Mouse (Mus musculus): Measurements from ENCODE around the gene Fabp2. TPM values are rescaled to one million over a fixed set of nuclear protein-coding genes. Genes with fewer than 3 reads are reported as not detected.
A peak's percentile ranks its signal among the peaks of the same experiment; 100 is the strongest.
"Not testable (repeated sequence)": the region's sequence is repeated elsewhere in the genome, so short reads cannot be mapped to it uniquely, and the experiment has no call there.

Gene Fabp2
- polyA plus RNA-seq, 1 experiment = 0.18 TPM

GRCm38 (mm10) chr3:122924009-122924914 is 29.4 kb downstream of the Fabp2 start, which contains the start of gene 1810037I17Rik:
Gene 1810037I17Rik (plus strand): TSS chr3:122924203.
- DNase-seq = peak; percentile 96
- WGBS = under 1% methylated on average over 68 of the region's 68 CpGs
- Histone ChIP-seq H3K27ac (ENCODE audit: control insufficient read depth, insufficient read depth, low read length) (peak within 1 kb of the TSS; percentile 71; the same call in 1 of the 2 replicates), H3K27me3 (ENCODE audit: control insufficient read depth, insufficient read depth, low read length) (no peaks in the 10 kb centered on the region), H3K36me3 (ENCODE audit: control insufficient read depth, insufficient read depth, low read length) (no peaks in the 10 kb centered on the region), H3K4me3 (ENCODE audit: control insufficient read depth, insufficient read depth, low read length) (peak within 1 kb of the TSS; percentile 78), H3K4me1 (replicated peaks; ENCODE audit: control insufficient read depth, insufficient read depth, low read length) (no peaks in the 10 kb centered on the region)
- TF ChIP-seq CTCF (IDR thresholded peaks at IDR 0.05; ENCODE audit: borderline replicate concordance, control insufficient read depth, extremely low read depth, insufficient read depth, low read length, poor library complexity) (peak; percentile 43; the same call in 1 of the 2 replicates), POLR2A (IDR thresholded peaks at IDR 0.05; ENCODE audit: control insufficient read depth, extremely low read depth, insufficient read depth, low read length, poor library complexity) (0 out of 2 replicates have a peak, but pooled peaks have one; percentile 33)

GRCm38 (mm10) chr3:122929723-122930122 is 34.9 kb downstream of the Fabp2 start:
- no peak overlapping the region for H3K4me3 ChIP-seq (ENCODE audit: control insufficient read depth, insufficient read depth, low read length)
- WGBS = 96% methylated on average over 6 of the region's 6 CpGs
- H3K27me3 ChIP-seq (ENCODE audit: control insufficient read depth, insufficient read depth, low read length) = no peaks in the 10 kb centered on the region
- H3K27ac ChIP-seq (ENCODE audit: control insufficient read depth, insufficient read depth, low read length) = no peak overlapping the region
- DNase-seq = no peak
- TF ChIP-seq POLR2A (IDR thresholded peaks at IDR 0.05; ENCODE audit: control insufficient read depth, extremely low read depth, insufficient read depth, low read length, poor library complexity) (no peak), CTCF (IDR thresholded peaks at IDR 0.05; ENCODE audit: borderline replicate concordance, control insufficient read depth, extremely low read depth, insufficient read depth, low read length, poor library complexity) (no peak)
- no peaks in the 10 kb centered on the region for H3K36me3 ChIP-seq (ENCODE audit: control insufficient read depth, insufficient read depth, low read length)
- H3K4me1 ChIP-seq (replicated peaks; ENCODE audit: control insufficient read depth, insufficient read depth, low read length) = no peaks in the 10 kb centered on the region

- Histone ChIP-seq H3K4me3 (ENCODE audit: control insufficient read depth, insufficient read depth, low read length) (no peak overlapping the region), H3K27me3 (ENCODE audit: control insufficient read depth, insufficient read depth, low read length) (no peaks in the 10 kb centered on the region), H3K27ac (ENCODE audit: control insufficient read depth, insufficient read depth, low read length) (no peak overlapping the region), H3K36me3 (ENCODE audit: control insufficient read depth, insufficient read depth, low read length) (no peaks in the 10 kb centered on the region), H3K4me1 (replicated peaks; ENCODE audit: control insufficient read depth, insufficient read depth, low read length) (no peaks in the 10 kb centered on the region)
- TF ChIP-seq CTCF (IDR thresholded peaks at IDR 0.05; ENCODE audit: borderline replicate concordance, control insufficient read depth, extremely low read depth, insufficient read depth, low read length, poor library complexity) (no peak), POLR2A (IDR thresholded peaks at IDR 0.05; ENCODE audit: control insufficient read depth, extremely low read depth, insufficient read depth, low read length, poor library complexity) (no peak)
- no peak for DNase-seq
- WGBS = 93% methylated on average over 1 of the region's 1 CpGs
These were observed 37.6 kb downstream of the Fabp2 start for GRCm38 (mm10) chr3:122932466-122932865.

- not testable (repeated sequence) for H3K27ac ChIP-seq (ENCODE audit: control insufficient read depth, insufficient read depth, low read length); H3K4me1 ChIP-seq (replicated peaks; ENCODE audit: control insufficient read depth, insufficient read depth, low read length); H3K36me3 ChIP-seq (ENCODE audit: control insufficient read depth, insufficient read depth, low read length); H3K4me3 ChIP-seq (ENCODE audit: control insufficient read depth, insufficient read depth, low read length); H3K27me3 ChIP-seq (ENCODE audit: control insufficient read depth, insufficient read depth, low read length); DNase-seq
- WGBS = 94% methylated on average over 13 of the region's 13 CpGs
These were observed 42.3 kb downstream of the Fabp2 start for GRCm38 (mm10) chr3:122937176-122937575.

- Histone ChIP-seq H3K4me3 (ENCODE audit: control insufficient read depth, insufficient read depth, low read length) (no peak overlapping the region), H3K27me3 (ENCODE audit: control insufficient read depth, insufficient read depth, low read length) (no peaks in the 10 kb centered on the region), H3K36me3 (ENCODE audit: control insufficient read depth, insufficient read depth, low read length) (no peaks in the 10 kb centered on the region), H3K27ac (ENCODE audit: control insufficient read depth, insufficient read depth, low read length) (no peak overlapping the region), H3K4me1 (replicated peaks; ENCODE audit: control insufficient read depth, insufficient read depth, low read length) (no peaks in the 10 kb centered on the region)
- WGBS = 88% methylated on average over 2 of the region's 2 CpGs
- peak; percentile 29 for DNase-seq
- TF ChIP-seq CTCF (IDR thresholded peaks at IDR 0.05; ENCODE audit: borderline replicate concordance, control insufficient read depth, extremely low read depth, insufficient read depth, low read length, poor library complexity) (no peak), POLR2A (IDR thresholded peaks at IDR 0.05; ENCODE audit: control insufficient read depth, extremely low read depth, insufficient read depth, low read length, poor library complexity) (no peak)
These were observed 44.3 kb downstream of the Fabp2 start for GRCm38 (mm10) chr3:122939215-122939614.

- H3K27ac ChIP-seq (ENCODE audit: control insufficient read depth, insufficient read depth, low read length) = no peak overlapping the region
- WGBS = 86% methylated on average over 6 of the region's 6 CpGs
These were observed 48.6 kb downstream of the Fabp2 start for GRCm38 (mm10) chr3:122943387-122943890.

More at GRCm38 (mm10) chr3:122943387-122943890, 48.6 kb downstream of the Fabp2 start:
- H3K36me3 ChIP-seq (ENCODE audit: control insufficient read depth, insufficient read depth, low read length) = no peaks in the 10 kb centered on the region
- TF ChIP-seq POLR2A (IDR thresholded peaks at IDR 0.05; ENCODE audit: control insufficient read depth, extremely low read depth, insufficient read depth, low read length, poor library complexity) = no peak
- no peak for TF ChIP-seq CTCF (IDR thresholded peaks at IDR 0.05; ENCODE audit: borderline replicate concordance, control insufficient read depth, extremely low read depth, insufficient read depth, low read length, poor library complexity)
- no peaks in the 10 kb centered on the region for H3K27me3 ChIP-seq (ENCODE audit: control insufficient read depth, insufficient read depth, low read length)
- H3K4me1 ChIP-seq (replicated peaks; ENCODE audit: control insufficient read depth, insufficient read depth, low read length) = no peaks in the 10 kb centered on the region
- H3K4me3 ChIP-seq (ENCODE audit: control insufficient read depth, insufficient read depth, low read length) = no peak overlapping the region
- no peak for DNase-seq

Other genes with a start within 250 kb of the Fabp2 start
- gene Pde5a, start 166.1 kb upstream of the Fabp2 start, polyA plus RNA-seq (2012; rRNA removed) = 2.6 and 3.6 TPM in 2 replicates
- not detected in 2 replicates for gene Gm10959, start 24.3 kb downstream of the Fabp2 start, polyA plus RNA-seq (2012; rRNA removed)
- gene 1810037I17Rik, start 29.1 kb downstream of the Fabp2 start, polyA plus RNA-seq (2012; rRNA removed) = 27.1 and 35.8 TPM in 2 replicates
- 1.4 and 2.3 TPM in 2 replicates for gene Usp53, start 89.4 kb downstream of the Fabp2 start, polyA plus RNA-seq (2012; rRNA removed)
- gene Myoz2, start 139.9 kb downstream of the Fabp2 start, polyA plus RNA-seq (2012; rRNA removed) = 1.5 and 13.5 TPM in 2 replicates